In genomic region chr11:3996840-3997239, GRCm38 (mm10) we compare ENCODE assay signal across 26 mouse cellular contexts. TPM values are rescaled to one million over a fixed set of nuclear protein-coding genes. Genes with fewer than 3 reads are reported as not detected.
DNase-seq lines count a peak whose midpoint lies in the region; ATAC-seq and TF ChIP-seq lines count a peak whose summit lies in the region.
"Had no signal": no experiment of that assay in that cellular context is flagged by ENCODE, and none has a peak within 500 bp of the region (broad histone marks: within the 10 kb centered on the region; RNA-seq: fewer than 3 reads in every experiment).

No protein-coding gene starts in this region.

- H3K4me1 ChIP-seq in hindbrain, embryonic 14.5 days (replicated peaks; ENCODE audit: control insufficient read depth, insufficient read depth, low read length): no peaks in the 10 kb centered on the region
- peaks cover 9% of the 10 kb centered on the region; the same call in 1 of the 2 replicates for H3K4me1 ChIP-seq in hindbrain, embryonic 13.5 days (replicated peaks)
- H3K4me1 ChIP-seq in stomach, embryonic 14.5 days (ENCODE audit: control insufficient read depth, insufficient read depth, low read length): no peaks in the 10 kb centered on the region
- H3K4me1 ChIP-seq in stomach, postnatal 0 days (replicated peaks; ENCODE audit: control insufficient read depth, insufficient read depth): no peaks in the 10 kb centered on the region

- H3K27ac ChIP-seq in hindbrain, embryonic 14.5 days: no peak overlapping the region
- H3K27ac ChIP-seq in hindbrain, embryonic 13.5 days: no peak overlapping the region
- H3K27ac ChIP-seq in stomach, embryonic 14.5 days (ENCODE audit: low read length): no peak overlapping the region
- no peak overlapping the region for H3K27ac ChIP-seq in stomach, postnatal 0 days (replicated peaks)
- H3K27ac ChIP-seq: embryonic facial prominence, embryonic 10.5 days; embryonic facial prominence, embryonic 12.5 days; forebrain, embryonic 13.5 days; forebrain, embryonic 15.5 days had no signal

- TF ChIP-seq EP300 in stomach, postnatal 0 days (optimal IDR thresholded peaks at IDR 0.05): no peak

- no peak for TF ChIP-seq CTCF in stomach, postnatal 0 days (IDR thresholded peaks at IDR 0.05; ENCODE audit: low read depth)

- no peaks in the 10 kb centered on the region for H3K36me3 ChIP-seq in hindbrain, embryonic 14.5 days (replicated peaks; ENCODE audit: control insufficient read depth, insufficient read depth)
- no peaks in the 10 kb centered on the region for H3K36me3 ChIP-seq in hindbrain, embryonic 13.5 days
- H3K36me3 ChIP-seq in stomach, embryonic 14.5 days (ENCODE audit: control insufficient read depth, insufficient read depth, low read length): no peaks in the 10 kb centered on the region
- no peaks in the 10 kb centered on the region for H3K36me3 ChIP-seq in stomach, postnatal 0 days (ENCODE audit: control insufficient read depth, insufficient read depth, low read length)
- H3K36me3 ChIP-seq: embryonic facial prominence, embryonic 10.5 days; embryonic facial prominence, embryonic 12.5 days; forebrain, embryonic 15.5 days; G1E had no signal

- no peaks in the 10 kb centered on the region for H3K9me3 ChIP-seq in hindbrain, embryonic 14.5 days (ENCODE audit: control insufficient read depth, low read length)
- H3K9me3 ChIP-seq in hindbrain, embryonic 13.5 days: no peaks in the 10 kb centered on the region
- no peaks in the 10 kb centered on the region for H3K9me3 ChIP-seq in stomach, embryonic 14.5 days (ENCODE audit: control insufficient read depth, low read depth, low read length)
- H3K9me3 ChIP-seq in stomach, postnatal 0 days (ENCODE audit: control insufficient read depth, low read length): no peaks in the 10 kb centered on the region
- H3K9me3 ChIP-seq: embryonic facial prominence, embryonic 10.5 days; embryonic facial prominence, embryonic 12.5 days; forebrain, embryonic 13.5 days; forebrain, embryonic 15.5 days had no signal

- peak; percentile 78 for DNase-seq in heart, adult 11 months
- no peak for DNase-seq in heart, postnatal 4 days
- DNase-seq in hindbrain, embryonic 14.5 days (ENCODE audit: low spot score): peak; percentile 2
- DNase-seq in stomach, postnatal 0 days (ENCODE audit: low spot score): no peak
- DNase-seq: adrenal gland, adult 8-10 months; adrenal gland, postnatal 14 days; adrenal gland, postnatal 36 days; B cell, adult 2 months; cerebellum, adult 11-12 months; cerebellum, adult 2 months; cerebellum, adult 9-10 months; cerebellum, postnatal 10 days; cerebellum, postnatal 25 days had no signal

- peaks cover 52% of the 10 kb centered on the region for H3K27me3 ChIP-seq in hindbrain, embryonic 14.5 days (ENCODE audit: control insufficient read depth, insufficient read depth, low read length)
- peaks cover 58% of the 10 kb centered on the region for H3K27me3 ChIP-seq in hindbrain, embryonic 13.5 days
- peaks cover 23% of the 10 kb centered on the region for H3K27me3 ChIP-seq in stomach, embryonic 14.5 days (ENCODE audit: control insufficient read depth, insufficient read depth, low read length)
- peaks cover 5% of the 10 kb centered on the region for H3K27me3 ChIP-seq in stomach, postnatal 0 days (ENCODE audit: control insufficient read depth, insufficient read depth, low read length)

- no peak overlapping the region for H3K4me2 ChIP-seq in hindbrain, embryonic 14.5 days (replicated peaks)
- no peak overlapping the region for H3K4me2 ChIP-seq in hindbrain, embryonic 13.5 days
- H3K4me2 ChIP-seq in stomach, embryonic 14.5 days (replicated peaks; ENCODE audit: low read depth, low read length): no peak overlapping the region
- H3K4me2 ChIP-seq in stomach, postnatal 0 days (replicated peaks; ENCODE audit: low read depth): no peak overlapping the region
- H3K4me2 ChIP-seq: embryonic facial prominence, embryonic 12.5 days; forebrain, embryonic 13.5 days; forebrain, embryonic 15.5 days had no signal

- no peak for ATAC-seq in hindbrain, embryonic 14.5 days (ENCODE audit: low FRiP score)
- no peak for ATAC-seq in hindbrain, embryonic 13.5 days (ENCODE audit: low FRiP score)
- ATAC-seq in stomach, embryonic 14.5 days (ENCODE audit: insufficient number of reproducible peaks, insufficient read depth, low FRiP score, low read depth): peak; percentile 18; the same call in 1 of the 2 replicates
- ATAC-seq in stomach, postnatal 0 days (ENCODE audit: low FRiP score, low TSS enrichment): no peak
- ATAC-seq: activated CD4-positive, CD25-positive, alpha-beta regulatory T cell, adult 4 months; CD4-positive, CD25-positive, alpha-beta regulatory T cell, adult 4 months; forebrain, embryonic 13.5 days; forebrain, embryonic 15.5 days; Patski had no signal

- 91% methylated on average over 3 of the region's 3 CpGs for WGBS in hindbrain, embryonic 14.5 days
- 90% methylated on average over 3 of the region's 3 CpGs for WGBS in hindbrain, embryonic 13.5 days
- 89% methylated on average over 3 of the region's 3 CpGs for WGBS in stomach, embryonic 14.5 days
- 78% methylated on average over 3 of the region's 3 CpGs for WGBS in stomach, postnatal 0 days

- H3K9ac ChIP-seq in hindbrain, embryonic 14.5 days: no peak overlapping the region
- H3K9ac ChIP-seq in hindbrain, embryonic 13.5 days: no peak overlapping the region
- H3K9ac ChIP-seq in stomach, embryonic 14.5 days (replicated peaks; ENCODE audit: low read depth, low read length): no peak overlapping the region
- H3K9ac ChIP-seq in stomach, postnatal 0 days (ENCODE audit: low read length): no peak overlapping the region
- H3K9ac ChIP-seq: embryonic facial prominence, embryonic 12.5 days; forebrain, embryonic 13.5 days; forebrain, embryonic 15.5 days had no signal

- no peak overlapping the region for H3K4me3 ChIP-seq in hindbrain, embryonic 14.5 days (replicated peaks; ENCODE audit: low read length)
- no peak overlapping the region for H3K4me3 ChIP-seq in hindbrain, embryonic 13.5 days
- no peak overlapping the region for H3K4me3 ChIP-seq in stomach, embryonic 14.5 days (ENCODE audit: low read depth, low read length)
- no peak overlapping the region for H3K4me3 ChIP-seq in stomach, postnatal 0 days (ENCODE audit: low read depth, low read length)
- H3K4me3 ChIP-seq: embryonic facial prominence, embryonic 10.5 days; embryonic facial prominence, embryonic 12.5 days; forebrain, embryonic 13.5 days; forebrain, embryonic 15.5 days had no signal

RNA-seq across cellular contexts. Expression of gene Gal3st1, which starts 13.4 kb away (rescaled TPM):
- under 1 TPM; 0.14 to 0.23 TPM for total RNA-seq in heart, postnatal 4 days (2021)
- polyA plus RNA-seq in hindbrain, embryonic 14.5 days (2014; fragmentation: Nextera tagmentation; extraction: Ambion mirVana): 8.1 and 9.1 TPM in 2 replicates
- 4.0 and 4.3 TPM in 2 replicates for polyA plus RNA-seq in hindbrain, embryonic 13.5 days (2015; fragmentation: Nextera tagmentation; extraction: Ambion mirVana)
- 13.1 and 15.3 TPM in 2 replicates for polyA plus RNA-seq in stomach, embryonic 14.5 days (2014; fragmentation: Nextera tagmentation; extraction: Ambion mirVana)
- 43.4 and 52.0 TPM in 2 replicates for polyA plus RNA-seq in stomach, postnatal 0 days (2015; fragmentation: Nextera tagmentation; extraction: Ambion mirVana)
- total RNA-seq: adrenal gland, adult 18-20 months; G1E had no signal
- polyA plus RNA-seq: activated CD4-positive, CD25-positive, alpha-beta regulatory T cell, adult 4 months; CD4-positive, CD25-positive, alpha-beta regulatory T cell, adult 4 months; G1E had no signal

RNA-seq across cellular contexts. Expression of gene 4930556J24Rik, which starts 20.3 kb away (rescaled TPM):
- total RNA-seq in heart, postnatal 4 days (2021): not detected
- polyA plus RNA-seq in hindbrain, embryonic 14.5 days (2014; fragmentation: Nextera tagmentation; extraction: Ambion mirVana): 0.23 TPM in 2 replicates
- polyA plus RNA-seq in hindbrain, embryonic 13.5 days (2015; fragmentation: Nextera tagmentation; extraction: Ambion mirVana): not detected in 2 replicates
- 0.22 and 0.29 TPM in 2 replicates for polyA plus RNA-seq in stomach, embryonic 14.5 days (2014; fragmentation: Nextera tagmentation; extraction: Ambion mirVana)
- polyA plus RNA-seq in stomach, postnatal 0 days (2015; fragmentation: Nextera tagmentation; extraction: Ambion mirVana): 0.08 TPM in 1 of 2 replicates, not detected in the other
- total RNA-seq: adrenal gland, adult 18-20 months; adrenal gland, adult 8-10 months; adrenal gland, postnatal 14 days; adrenal gland, postnatal 36 days had no signal
- polyA plus RNA-seq: activated CD4-positive, CD25-positive, alpha-beta regulatory T cell, adult 4 months; CD4-positive, CD25-positive, alpha-beta regulatory T cell, adult 4 months; embryonic facial prominence, embryonic 14.5 days; forebrain, embryonic 11.5 days; forebrain, embryonic 13.5 days; forebrain, embryonic 15.5 days; G1E had no signal

RNA-seq across cellular contexts. Expression of gene Pes1, which starts 33.1 kb away (rescaled TPM):
- 10 to 100 TPM; 41.0 to 42.0 TPM for total RNA-seq in heart, postnatal 4 days (2021)
- polyA plus RNA-seq in hindbrain, embryonic 14.5 days (2014; fragmentation: Nextera tagmentation; extraction: Ambion mirVana): 45.1 and 48.0 TPM in 2 replicates
- polyA plus RNA-seq in hindbrain, embryonic 13.5 days (2015; fragmentation: Nextera tagmentation; extraction: Ambion mirVana): 60.7 and 60.9 TPM in 2 replicates
- polyA plus RNA-seq in stomach, embryonic 14.5 days (2014; fragmentation: Nextera tagmentation; extraction: Ambion mirVana): 62.0 and 64.9 TPM in 2 replicates
- 41.8 and 42.6 TPM in 2 replicates for polyA plus RNA-seq in stomach, postnatal 0 days (2015; fragmentation: Nextera tagmentation; extraction: Ambion mirVana)

RNA-seq across cellular contexts. Expression of gene Sec14l4, which starts 34.4 kb away (rescaled TPM):
- total RNA-seq in heart, postnatal 4 days (2021): not detected
- not detected in 2 replicates for polyA plus RNA-seq in hindbrain, embryonic 14.5 days (2014; fragmentation: Nextera tagmentation; extraction: Ambion mirVana)
- not detected in 2 replicates for polyA plus RNA-seq in hindbrain, embryonic 13.5 days (2015; fragmentation: Nextera tagmentation; extraction: Ambion mirVana)
- 0.51 and 0.76 TPM in 2 replicates for polyA plus RNA-seq in stomach, embryonic 14.5 days (2014; fragmentation: Nextera tagmentation; extraction: Ambion mirVana)
- 2.5 and 3.8 TPM in 2 replicates for polyA plus RNA-seq in stomach, postnatal 0 days (2015; fragmentation: Nextera tagmentation; extraction: Ambion mirVana)
- polyA plus RNA-seq: activated CD4-positive, CD25-positive, alpha-beta regulatory T cell, adult 4 months; CD4-positive, CD25-positive, alpha-beta regulatory T cell, adult 4 months; embryonic facial prominence, embryonic 10.5 days; embryonic facial prominence, embryonic 12.5 days; forebrain, embryonic 11.5 days; forebrain, embryonic 13.5 days; forebrain, embryonic 15.5 days; G1E; Patski had no signal

Comparison
In these comparisons a context has a peak if more than half of its experiments do, and no peak if none do; other contexts are left out.
1. DNase-seq: peak in heart, adult 11 months (single experiment) and hindbrain, embryonic 14.5 days (single experiment); none in heart, postnatal 4 days (single experiment) and stomach, postnatal 0 days (single experiment).